Mouse (Mus musculus): ENCODE data around the gene Creb3l2. TPM values are rescaled to one million over a fixed set of nuclear protein-coding genes. Genes with fewer than 3 reads are reported as not detected.

Creb3l2 gene
- polyA plus RNA-seq, 1 experiment: 30.5 TPM

DNA sequence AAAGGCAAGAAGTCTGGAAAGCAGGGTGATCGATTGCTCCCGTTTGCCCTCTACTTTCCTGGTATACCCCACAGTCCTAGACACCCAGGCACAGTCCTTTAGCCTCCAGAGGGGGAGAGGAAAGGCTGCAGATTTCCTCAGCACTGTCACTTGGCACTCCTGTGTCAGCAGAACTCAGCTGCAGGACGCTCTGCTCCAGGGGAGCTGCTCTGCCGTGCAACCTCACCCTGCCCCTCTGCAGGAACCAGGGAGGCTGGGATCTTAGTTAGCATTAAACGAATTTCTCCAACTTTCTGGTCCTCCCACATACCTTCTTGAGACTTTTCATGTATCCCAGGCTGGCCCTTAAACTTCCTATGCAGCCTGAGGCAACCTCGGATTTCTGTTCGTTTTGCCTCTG lies 40.0 kb downstream of the Creb3l2 start:
- H3K4me1 ChIP-seq (ENCODE audit: control insufficient read depth, insufficient read depth, insufficient read length, low read length): peaks cover 37% of the 10 kb centered on the region
- TF ChIP-seq POLR2A (IDR thresholded peaks at IDR 0.05; ENCODE audit: low read depth, low read length): no peak
- TF ChIP-seq CTCF (IDR thresholded peaks at IDR 0.05; ENCODE audit: extremely low read depth, insufficient read length, insufficient replicate concordance, low read depth, low read length): no peak
- no peaks in the 10 kb centered on the region for H3K27me3 ChIP-seq (ENCODE audit: control insufficient read depth, insufficient read depth, low read length)
- no peak overlapping the region for H3K4me3 ChIP-seq (ENCODE audit: low read depth, low read length)
- H3K36me3 ChIP-seq (ENCODE audit: control insufficient read depth, insufficient read depth, low read length): no peaks in the 10 kb centered on the region
- WGBS: 65% methylated on average over 7 of the region's 7 CpGs
- H3K27ac ChIP-seq (ENCODE audit: insufficient read depth, low read depth, low read length): peak overlapping the region; percentile 4; the same call in 1 of the 2 replicates

GRCm38 (mm10) chr6:37400866-37401525 lies 41.0 kb downstream of the Creb3l2 start:
- Histone ChIP-seq H3K27me3 (ENCODE audit: control insufficient read depth, insufficient read depth, low read length) (no peaks in the 10 kb centered on the region), H3K36me3 (ENCODE audit: control insufficient read depth, insufficient read depth, low read length) (0 out of 2 replicates have a peak, but pooled peaks cover 1% of the 10 kb centered on the region), H3K4me1 (ENCODE audit: control insufficient read depth, insufficient read depth, insufficient read length, low read length) (peaks cover 32% of the 10 kb centered on the region), H3K27ac (ENCODE audit: insufficient read depth, low read depth, low read length) (peak overlapping the region; percentile 58), H3K4me3 (ENCODE audit: low read depth, low read length) (no peak overlapping the region)
- TF ChIP-seq CTCF (IDR thresholded peaks at IDR 0.05; ENCODE audit: extremely low read depth, insufficient read length, insufficient replicate concordance, low read depth, low read length) (no peak), POLR2A (IDR thresholded peaks at IDR 0.05; ENCODE audit: low read depth, low read length) (no peak)
- WGBS: 57% methylated on average over 11 of the region's 11 CpGs

DNA sequence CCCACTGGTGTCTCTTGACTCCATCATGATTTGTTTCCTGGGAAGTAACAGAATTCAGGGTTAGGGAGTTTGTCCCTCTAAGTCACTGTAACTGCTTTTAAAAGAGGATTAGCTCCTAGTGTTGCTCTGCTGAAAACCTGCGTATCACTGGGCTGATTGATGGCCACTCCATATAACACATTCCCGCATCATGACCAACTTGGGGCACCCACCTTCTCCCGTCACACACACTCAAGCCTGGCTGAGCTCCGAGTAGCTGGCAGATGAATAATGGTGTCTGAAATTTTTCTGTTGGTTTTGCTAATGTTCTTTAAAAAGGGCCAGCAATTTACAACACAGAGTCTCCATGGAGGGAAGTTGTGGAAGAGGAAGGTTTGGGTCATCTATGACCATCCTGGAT lies 41.8 kb downstream of the Creb3l2 start:
- WGBS: 90% methylated on average over 4 of the region's 4 CpGs
- H3K36me3 ChIP-seq (ENCODE audit: control insufficient read depth, insufficient read depth, low read length): 0 out of 2 replicates have a peak, but pooled peaks cover 1% of the 10 kb centered on the region
- TF ChIP-seq CTCF (IDR thresholded peaks at IDR 0.05; ENCODE audit: extremely low read depth, insufficient read length, insufficient replicate concordance, low read depth, low read length) (no peak), POLR2A (IDR thresholded peaks at IDR 0.05; ENCODE audit: low read depth, low read length) (no peak)
- no peaks in the 10 kb centered on the region for H3K27me3 ChIP-seq (ENCODE audit: control insufficient read depth, insufficient read depth, low read length)
- peaks cover 33% of the 10 kb centered on the region for H3K4me1 ChIP-seq (ENCODE audit: control insufficient read depth, insufficient read depth, insufficient read length, low read length)
- peak overlapping the region; percentile 58 for H3K27ac ChIP-seq (ENCODE audit: insufficient read depth, low read depth, low read length)
- no peak overlapping the region for H3K4me3 ChIP-seq (ENCODE audit: low read depth, low read length)

- Histone ChIP-seq H3K4me1 (ENCODE audit: control insufficient read depth, insufficient read depth, insufficient read length, low read length) (peaks cover 33% of the 10 kb centered on the region), H3K27me3 (ENCODE audit: control insufficient read depth, insufficient read depth, low read length) (no peaks in the 10 kb centered on the region), H3K36me3 (ENCODE audit: control insufficient read depth, insufficient read depth, low read length) (0 out of 2 replicates have a peak, but pooled peaks cover 1% of the 10 kb centered on the region), H3K4me3 (ENCODE audit: low read depth, low read length) (no peak overlapping the region), H3K27ac (ENCODE audit: insufficient read depth, low read depth, low read length) (peak overlapping the region; percentile 64)
- WGBS: 50% methylated on average over 10 of the region's 10 CpGs
- no peak for TF ChIP-seq POLR2A (IDR thresholded peaks at IDR 0.05; ENCODE audit: low read depth, low read length)
- TF ChIP-seq CTCF (IDR thresholded peaks at IDR 0.05; ENCODE audit: extremely low read depth, insufficient read length, insufficient replicate concordance, low read depth, low read length): no peak
Observed at GRCm38 (mm10) chr6:37398943-37399342, 43.0 kb downstream of the Creb3l2 start.

DNA sequence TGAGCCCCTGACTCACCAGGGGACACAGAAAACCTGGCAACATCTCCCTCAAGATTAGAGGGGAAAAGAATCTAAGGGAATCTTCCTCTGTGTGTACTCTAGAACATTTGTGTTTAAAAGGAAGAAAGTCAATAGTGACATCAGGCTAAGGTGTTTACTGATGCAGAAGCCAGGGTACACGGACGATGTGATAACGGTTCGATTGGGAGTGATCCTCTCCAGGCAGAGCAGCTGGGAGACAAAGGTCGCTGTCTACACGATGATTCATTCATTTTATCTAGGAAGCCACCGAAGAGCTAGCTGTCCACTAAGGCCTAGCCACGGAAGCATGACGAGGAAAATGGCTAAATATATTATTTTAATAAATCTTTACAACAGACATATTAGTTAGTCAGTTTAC lies 44.0 kb downstream of the Creb3l2 start:
- Histone ChIP-seq H3K4me3 (ENCODE audit: low read depth, low read length) (no peak overlapping the region), H3K27me3 (ENCODE audit: control insufficient read depth, insufficient read depth, low read length) (no peaks in the 10 kb centered on the region), H3K36me3 (ENCODE audit: control insufficient read depth, insufficient read depth, low read length) (0 out of 2 replicates have a peak, but pooled peaks cover 1% of the 10 kb centered on the region), H3K27ac (ENCODE audit: insufficient read depth, low read depth, low read length) (peak overlapping the region; percentile 95), H3K4me1 (ENCODE audit: control insufficient read depth, insufficient read depth, insufficient read length, low read length) (peaks cover 32% of the 10 kb centered on the region)
- TF ChIP-seq CTCF (IDR thresholded peaks at IDR 0.05; ENCODE audit: extremely low read depth, insufficient read length, insufficient replicate concordance, low read depth, low read length) (no peak), POLR2A (IDR thresholded peaks at IDR 0.05; ENCODE audit: low read depth, low read length) (no peak)
- WGBS: 24% methylated on average over 9 of the region's 9 CpGs

DNA sequence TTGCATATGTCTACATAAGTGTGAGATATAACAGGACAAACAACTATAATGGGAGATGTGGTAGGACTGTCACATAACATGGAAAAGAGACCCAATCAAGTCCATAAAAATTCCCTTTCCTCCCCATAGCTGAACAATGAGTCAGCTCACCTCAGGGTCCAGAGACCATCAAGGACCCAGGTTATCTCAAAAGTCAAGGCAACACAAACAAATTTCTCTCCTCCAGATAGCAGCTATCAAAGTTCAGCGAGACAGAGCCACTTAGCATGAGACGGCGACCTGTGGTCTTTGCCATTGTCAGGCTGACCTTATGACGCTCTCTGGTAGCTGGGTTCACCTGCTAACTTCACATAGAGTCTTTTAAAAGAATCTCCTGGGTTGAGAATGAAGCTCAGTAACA lies 44.7 kb downstream of the Creb3l2 start:
- H3K36me3 ChIP-seq (ENCODE audit: control insufficient read depth, insufficient read depth, low read length): 0 out of 2 replicates have a peak, but pooled peaks cover 1% of the 10 kb centered on the region
- 46% methylated on average over 4 of the region's 4 CpGs for WGBS
- TF ChIP-seq POLR2A (IDR thresholded peaks at IDR 0.05; ENCODE audit: low read depth, low read length): no peak
- H3K4me3 ChIP-seq (ENCODE audit: low read depth, low read length): no peak overlapping the region
- no peaks in the 10 kb centered on the region for H3K27me3 ChIP-seq (ENCODE audit: control insufficient read depth, insufficient read depth, low read length)
- H3K27ac ChIP-seq (ENCODE audit: insufficient read depth, low read depth, low read length): peak overlapping the region; percentile 95
- H3K4me1 ChIP-seq (ENCODE audit: control insufficient read depth, insufficient read depth, insufficient read length, low read length): peaks cover 31% of the 10 kb centered on the region

- Histone ChIP-seq H3K36me3 (ENCODE audit: control insufficient read depth, insufficient read depth, low read length) (0 out of 2 replicates have a peak, but pooled peaks cover 1% of the 10 kb centered on the region), H3K4me1 (ENCODE audit: control insufficient read depth, insufficient read depth, insufficient read length, low read length) (peaks cover 23% of the 10 kb centered on the region), H3K27ac (ENCODE audit: insufficient read depth, low read depth, low read length) (no peak overlapping the region), H3K27me3 (ENCODE audit: control insufficient read depth, insufficient read depth, low read length) (no peaks in the 10 kb centered on the region), H3K4me3 (ENCODE audit: low read depth, low read length) (no peak overlapping the region)
- no peak for TF ChIP-seq CTCF (IDR thresholded peaks at IDR 0.05; ENCODE audit: extremely low read depth, insufficient read length, insufficient replicate concordance, low read depth, low read length)
- TF ChIP-seq POLR2A (IDR thresholded peaks at IDR 0.05; ENCODE audit: low read depth, low read length): no peak
- 82% methylated on average over 4 of the region's 4 CpGs for WGBS
Observed at GRCm38 (mm10) chr6:37396127-37396526, 45.8 kb downstream of the Creb3l2 start.
